Mouse (Mus musculus) gastrocnemius, adult 18-20 months (tissue): ENCODE results near the gene Itpr1. TPM values are rescaled to one million over a fixed set of nuclear protein-coding genes. Genes with fewer than 3 reads are reported as not detected.

Source experiments
- DNase-seq: peaks from one replicate; pipeline ENCODE4 v3.0.0; 2021; ENCODE audit warnings: low spot score
- total RNA-seq, 2 experiments: library from RNA; stranded (reverse); gene quantifications; 2 replicates each; pipeline ENCODE4 v1.2.3; 2021

Itpr1 gene
- total RNA-seq, 2 experiments from 2014 or later, result 15.1 to 20.0 TPM

DNA sequence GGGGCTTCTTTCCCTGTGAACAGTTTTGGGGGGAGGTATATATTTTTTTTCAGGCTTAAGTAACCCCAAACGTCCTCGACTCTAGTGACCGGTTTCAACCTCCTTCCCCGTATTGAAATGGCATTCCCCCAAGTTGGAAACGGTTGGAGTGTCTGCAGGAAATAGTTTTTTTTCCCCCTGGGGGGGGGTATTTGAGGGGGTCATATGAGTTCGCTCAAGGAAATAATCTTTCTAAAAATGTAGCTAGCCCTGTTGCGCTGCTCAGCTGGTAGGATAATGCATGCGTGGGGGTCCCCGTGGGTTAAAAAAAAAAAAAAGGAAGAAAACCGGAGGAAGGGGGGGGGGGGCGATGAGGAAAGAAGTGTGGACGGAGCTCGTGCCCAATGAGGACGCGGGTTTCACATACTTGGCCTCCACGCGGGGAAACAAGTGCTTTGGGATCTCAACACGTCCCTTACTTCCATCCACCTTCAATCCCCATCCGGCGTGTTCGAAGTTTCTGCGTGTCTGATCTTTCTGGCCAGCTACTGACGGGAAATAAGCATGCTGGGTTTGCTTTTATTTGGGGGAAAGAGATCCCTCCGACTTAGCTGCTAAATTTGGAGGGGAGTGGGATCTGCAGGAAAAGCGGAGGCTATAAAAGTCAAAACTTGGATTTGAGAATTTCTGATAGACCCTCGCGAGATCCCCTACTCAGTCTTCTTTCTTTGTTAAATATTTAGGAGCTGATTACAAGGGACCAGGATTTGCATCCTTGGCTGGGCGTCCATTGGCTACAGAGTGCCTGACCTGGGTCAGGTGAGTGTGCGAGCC is 791 bp downstream of the Itpr1 start:
- no peak for DNase-seq

DNA sequence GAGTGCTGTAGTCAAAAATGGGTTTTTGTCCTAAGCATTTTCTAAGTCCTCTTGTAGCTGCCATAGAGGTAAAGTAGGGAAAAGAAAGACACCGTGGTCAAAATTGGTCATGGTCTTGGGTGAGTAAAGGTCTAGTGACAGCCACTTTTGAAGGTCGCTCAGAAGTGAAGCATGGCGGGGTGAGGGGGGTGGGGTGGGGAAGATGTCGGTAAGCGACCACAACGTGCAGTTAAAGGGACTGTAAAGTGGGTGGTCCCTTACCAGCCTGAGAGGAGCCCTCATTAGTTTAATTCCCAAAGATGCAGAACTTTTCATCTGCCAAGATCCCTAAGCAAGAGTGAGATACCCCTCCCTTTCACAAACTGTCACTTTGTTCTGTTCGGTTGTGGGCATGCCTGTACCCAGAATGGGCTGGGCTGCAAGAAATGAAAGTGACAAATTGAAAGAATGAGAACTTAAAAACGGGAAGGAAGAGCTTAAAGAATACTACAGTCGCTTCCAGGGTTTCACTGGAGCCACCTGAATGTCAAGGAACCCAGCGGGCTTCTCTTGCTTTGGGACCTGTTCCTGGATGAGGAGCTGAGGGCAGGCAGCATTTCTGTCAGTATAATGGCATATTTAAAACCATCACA is 1.5 kb downstream of the Itpr1 start:
- DNase-seq, result no peak

DNA sequence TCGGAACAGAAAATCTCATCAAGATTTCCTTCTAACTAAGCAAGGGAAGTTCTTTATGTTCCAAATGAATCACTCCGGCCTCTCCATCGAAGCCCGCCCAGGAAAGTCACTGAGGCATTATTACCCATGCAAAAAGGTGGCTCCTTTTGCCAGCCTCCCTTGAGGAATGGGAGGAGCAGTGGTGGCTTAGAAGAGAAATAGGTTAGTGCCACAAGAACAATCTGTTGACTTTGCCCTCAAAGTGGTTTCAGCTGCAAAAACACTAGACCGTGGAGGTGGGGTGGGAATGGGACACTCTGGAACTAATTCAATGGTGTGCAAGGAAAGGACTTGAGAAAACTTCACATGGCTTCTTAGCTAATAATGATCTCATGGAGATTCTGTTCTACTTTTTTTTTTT is 3.2 kb downstream of the Itpr1 start:
- no peak for DNase-seq

DNA sequence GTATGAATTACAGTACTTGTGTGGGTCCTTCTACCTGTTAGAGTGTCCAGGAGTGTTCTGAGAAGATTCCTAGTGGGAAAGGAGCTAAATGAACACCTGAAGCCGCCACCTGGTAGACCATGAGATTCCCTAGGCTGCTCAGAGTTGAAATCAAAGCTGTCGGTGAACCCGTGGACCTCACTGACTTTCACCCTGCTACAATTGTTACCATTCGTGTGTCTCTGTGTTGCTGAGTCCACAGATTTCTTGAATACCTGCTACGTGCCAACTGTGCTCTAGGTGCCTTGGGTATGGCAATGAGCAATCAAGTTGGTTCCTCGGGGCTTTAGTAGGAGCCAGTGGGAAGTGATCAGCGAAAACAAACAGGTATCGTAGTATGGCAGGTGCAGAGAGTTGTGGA is 3.9 kb downstream of the Itpr1 start:
- DNase-seq, result no peak

DNA sequence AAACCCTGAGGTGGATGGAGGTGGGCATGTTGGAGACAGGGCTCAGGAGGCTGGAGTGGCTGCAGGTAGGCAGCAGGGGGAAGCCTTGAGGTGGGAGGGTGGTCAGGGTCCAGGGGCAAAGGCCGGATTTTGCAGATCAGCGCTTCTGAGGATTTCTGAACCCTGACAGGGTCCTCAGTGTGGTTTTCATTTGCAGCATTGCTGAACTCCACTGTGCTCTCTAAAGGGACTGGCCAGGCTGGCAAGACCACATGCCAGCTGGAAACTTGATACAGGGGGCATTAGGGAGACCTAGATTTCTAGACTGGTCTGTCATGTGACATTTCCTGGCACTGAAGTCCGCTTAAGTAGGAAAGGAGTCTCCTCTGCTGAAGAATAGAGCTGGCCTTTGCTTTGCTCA is 5.1 kb downstream of the Itpr1 start:
- DNase-seq, result peak; percentile 33

DNA sequence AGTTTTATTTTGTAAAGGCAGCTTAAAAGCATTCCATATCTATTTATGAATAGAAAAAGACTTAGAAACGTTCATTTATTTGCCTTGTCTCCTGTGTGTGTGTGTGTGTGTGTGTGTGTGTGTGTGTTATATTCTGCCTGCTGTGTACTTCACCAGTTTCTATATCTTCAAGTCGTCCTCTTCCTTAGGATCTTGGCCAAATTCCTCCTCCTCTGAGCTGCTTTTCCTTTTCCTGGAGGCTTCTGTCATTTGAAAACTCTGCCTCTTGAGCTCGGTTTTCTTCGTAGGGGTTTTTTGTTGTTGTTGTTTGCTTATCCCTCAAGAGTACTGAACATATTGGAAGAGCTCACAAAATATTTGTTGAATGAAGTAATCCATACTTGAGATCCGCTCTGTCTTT is 9.5 kb downstream of the Itpr1 start:
- no peak for DNase-seq

DNA sequence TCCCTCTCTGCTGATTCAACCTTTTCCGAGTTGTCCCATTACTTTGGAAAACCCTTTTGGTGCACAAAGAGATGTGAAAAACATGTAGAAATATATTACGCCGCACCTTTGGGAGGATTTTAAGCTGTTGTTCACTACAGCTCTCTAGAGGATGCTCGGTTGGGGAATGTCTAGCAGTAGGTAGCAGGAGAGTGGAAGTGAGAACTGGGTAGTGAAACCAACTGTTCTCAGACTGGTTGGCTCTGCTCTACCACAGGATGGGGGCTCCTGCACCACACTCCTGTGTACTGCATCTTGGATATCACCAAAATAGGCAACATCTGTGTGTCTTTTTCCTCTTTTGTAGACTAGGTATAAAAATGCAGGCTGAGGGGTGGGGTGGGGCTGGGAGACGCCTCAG is 10.0 kb downstream of the Itpr1 start:
- DNase-seq, result no peak

DNA sequence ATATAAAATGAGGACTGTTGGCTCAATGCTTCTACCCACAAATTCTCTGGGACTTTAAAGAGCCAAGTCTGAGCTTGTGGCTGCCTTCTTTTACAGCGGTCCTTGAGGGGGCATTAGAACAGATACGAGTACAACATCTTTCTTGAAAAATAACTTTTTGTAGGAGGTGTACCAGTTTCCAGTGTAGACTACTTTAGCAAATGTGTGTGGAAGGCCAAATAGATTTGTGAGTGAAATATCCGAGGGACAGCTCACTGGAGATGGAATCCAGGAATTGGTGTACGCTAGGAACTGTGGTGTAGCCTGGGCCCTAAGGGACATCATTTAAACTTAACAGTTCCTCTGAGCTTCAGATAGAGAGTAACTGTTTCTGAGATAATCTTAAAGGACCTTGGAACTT is 11.5 kb downstream of the Itpr1 start:
- DNase-seq, result no peak

DNA sequence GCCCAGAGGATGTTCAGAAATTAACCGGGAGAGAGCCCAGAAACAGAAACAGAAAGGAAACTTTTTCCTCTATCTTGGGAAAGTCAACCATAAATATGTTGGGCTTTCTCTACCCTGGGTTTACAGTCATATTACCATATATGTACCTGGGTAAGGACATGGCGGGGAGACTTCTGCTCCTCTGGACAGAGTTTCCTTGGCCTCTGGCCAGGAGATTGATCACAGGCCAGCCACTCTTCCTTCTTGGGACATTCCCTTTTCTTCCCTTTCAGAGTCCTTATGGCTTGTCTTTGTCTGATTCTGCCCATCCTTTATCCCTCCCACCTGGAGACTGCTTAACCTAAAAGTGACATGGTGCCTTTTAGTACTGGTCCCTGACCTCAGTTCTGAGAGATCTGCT is 12.1 kb downstream of the Itpr1 start:
- DNase-seq, result no peak

DNA sequence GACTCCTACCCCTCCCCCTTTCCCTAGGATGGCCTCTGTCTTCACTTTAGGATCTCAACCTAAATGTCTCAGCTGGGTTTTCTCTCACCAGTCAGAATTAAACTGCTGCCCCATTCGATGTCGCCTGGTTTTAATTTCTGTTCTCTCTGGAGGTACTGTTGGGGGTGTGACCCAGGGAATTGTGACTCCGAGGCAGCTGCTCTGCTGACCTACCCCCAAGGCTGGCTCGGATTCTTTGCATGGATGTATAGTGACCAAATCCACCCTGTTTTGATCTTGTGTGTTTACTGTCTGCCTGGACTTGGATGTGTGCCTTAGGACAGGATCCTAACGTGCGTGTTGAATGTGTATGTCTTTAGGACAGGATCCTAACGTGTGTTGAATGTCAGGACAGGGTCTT is 13.3 kb downstream of the Itpr1 start:
- no peak for DNase-seq

DNA sequence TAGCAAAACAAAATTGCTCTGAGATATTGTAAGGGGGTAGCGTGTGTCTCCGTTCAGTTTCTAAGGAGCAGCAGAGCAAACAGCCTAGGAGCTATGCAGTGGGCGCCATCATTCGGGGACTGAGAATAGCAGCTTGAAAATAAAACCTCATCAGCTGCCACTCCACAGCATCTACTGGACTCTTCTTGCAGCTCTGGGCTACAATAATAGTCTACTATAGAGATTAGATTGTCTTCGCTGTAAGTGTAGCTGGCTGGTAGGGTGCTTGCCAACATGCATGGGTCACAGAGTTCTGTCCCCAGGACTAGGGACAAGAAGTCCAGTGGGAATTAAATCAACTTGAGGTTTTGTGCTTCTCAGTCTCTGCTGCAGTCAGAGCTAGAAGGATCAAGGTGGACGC is 14.6 kb downstream of the Itpr1 start:
- no peak for DNase-seq

DNA sequence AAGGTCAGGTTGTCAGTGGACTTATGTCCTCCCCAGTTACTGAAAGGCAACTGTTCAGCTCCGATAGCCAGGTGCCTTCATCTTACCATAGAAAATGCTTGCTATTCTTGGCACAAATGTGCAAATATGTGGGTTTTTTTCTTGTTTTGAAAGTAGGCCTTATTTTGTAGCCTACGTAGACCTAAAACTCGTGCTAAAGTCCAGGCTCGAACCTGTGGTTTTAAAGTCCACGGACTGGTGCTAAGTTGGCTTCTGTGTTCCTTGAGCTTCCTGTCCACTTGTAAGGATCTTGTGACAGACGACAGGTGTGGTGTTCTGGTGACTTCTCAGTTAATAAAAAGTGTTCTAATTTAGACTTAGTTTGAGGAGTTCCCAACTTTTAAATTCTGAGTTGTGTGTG is 15.2 kb downstream of the Itpr1 start:
- DNase-seq, result no peak

DNA sequence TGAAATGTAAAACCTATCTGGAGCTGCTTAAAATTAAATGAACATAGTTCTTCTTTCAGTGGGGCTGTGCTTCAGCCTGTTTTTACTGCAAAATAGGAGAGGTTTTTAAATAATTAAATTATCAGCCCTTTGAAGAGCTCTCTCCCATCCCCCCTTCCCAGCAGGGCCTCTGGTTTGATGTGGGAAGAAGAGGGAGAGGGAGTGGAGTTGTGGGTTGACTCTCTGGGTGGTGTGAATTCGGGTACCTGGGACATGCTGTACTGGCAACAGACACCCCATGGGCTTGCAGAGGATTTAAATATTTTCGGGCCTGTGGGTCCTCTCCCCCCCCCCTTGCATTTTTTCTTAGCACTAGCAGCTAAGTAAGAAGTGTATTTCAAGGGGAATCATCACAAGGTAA is 15.7 kb downstream of the Itpr1 start:
- DNase-seq, result no peak

DNA sequence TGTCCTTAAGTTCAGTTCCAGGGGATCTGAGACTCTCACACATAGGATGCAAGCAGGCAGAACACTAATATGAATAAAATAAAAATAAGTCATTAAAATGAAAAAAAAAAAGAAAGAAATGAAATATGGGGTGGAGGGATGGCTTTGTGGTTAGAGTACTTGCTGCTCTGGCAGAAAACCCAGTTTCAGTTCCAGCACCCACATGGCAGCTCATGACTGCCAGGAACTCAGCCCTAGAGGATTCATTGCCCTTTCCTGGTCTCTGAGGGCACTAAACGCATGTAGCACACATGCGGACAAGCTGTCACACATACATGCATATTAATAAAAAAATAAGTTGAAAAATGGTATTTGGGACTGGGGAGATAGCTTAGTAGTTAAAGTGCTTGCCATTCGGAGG is 17.7 kb downstream of the Itpr1 start:
- DNase-seq, result no peak

DNA sequence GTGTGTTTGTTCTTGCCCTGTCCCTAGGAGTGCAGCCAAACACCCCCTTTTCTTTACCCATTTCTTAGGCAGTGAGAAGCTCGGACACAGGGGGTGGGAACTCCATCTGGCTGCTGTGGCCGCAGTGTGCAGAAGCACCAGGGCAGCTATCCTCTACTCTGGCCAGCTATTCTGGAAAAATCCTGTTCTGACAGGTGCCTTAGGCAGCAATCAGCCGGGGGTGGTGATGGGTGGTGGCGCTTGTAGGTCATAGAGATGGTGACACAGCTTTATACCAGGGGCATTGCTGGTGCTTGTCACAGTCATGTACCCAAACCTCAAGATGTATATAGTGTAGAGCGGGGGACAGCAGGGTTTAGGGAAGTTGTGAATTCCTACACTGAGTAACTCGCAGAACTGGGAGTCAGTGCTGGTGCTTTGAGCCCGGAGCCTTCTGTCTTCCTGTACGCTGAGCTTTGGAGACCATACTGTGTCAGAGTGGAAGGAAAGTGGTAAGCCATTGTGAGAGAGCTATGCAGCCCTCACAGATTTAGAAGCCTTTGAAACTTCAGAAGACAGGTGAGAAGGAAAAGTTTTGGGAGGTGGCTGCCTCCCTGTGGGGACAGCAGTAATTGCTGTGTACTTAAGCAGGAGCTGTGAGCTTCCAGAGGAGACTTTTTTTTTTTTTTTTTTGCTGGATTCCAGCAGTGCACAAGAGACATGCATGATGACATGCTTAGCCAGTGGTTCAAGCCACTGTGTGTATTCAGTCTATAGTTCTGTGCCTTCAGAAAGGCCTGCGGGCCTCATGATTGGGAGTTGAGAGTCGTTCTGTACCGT is 19.2 kb downstream of the Itpr1 start:
- DNase-seq, result no peak

DNA sequence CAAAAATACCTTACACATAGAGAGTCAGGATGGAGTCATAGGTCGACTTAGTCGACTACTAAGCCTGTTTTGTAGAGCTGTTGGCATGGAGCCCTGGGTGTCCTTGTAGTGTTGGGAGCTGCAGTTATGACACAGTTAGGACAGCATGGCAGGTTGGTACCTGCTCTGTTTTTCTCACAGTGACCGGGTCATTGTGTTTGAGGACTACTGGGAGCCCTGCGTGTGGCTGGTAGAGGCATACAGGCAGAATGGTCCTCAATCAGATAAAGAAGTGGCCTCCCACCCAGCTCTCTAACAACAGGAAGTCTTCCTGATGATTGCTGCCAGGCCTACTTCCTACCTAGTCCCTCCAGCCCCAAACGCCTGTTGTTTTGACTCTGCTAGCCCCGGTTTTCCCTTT is 20.2 kb downstream of the Itpr1 start:
- DNase-seq, result no peak

DNA sequence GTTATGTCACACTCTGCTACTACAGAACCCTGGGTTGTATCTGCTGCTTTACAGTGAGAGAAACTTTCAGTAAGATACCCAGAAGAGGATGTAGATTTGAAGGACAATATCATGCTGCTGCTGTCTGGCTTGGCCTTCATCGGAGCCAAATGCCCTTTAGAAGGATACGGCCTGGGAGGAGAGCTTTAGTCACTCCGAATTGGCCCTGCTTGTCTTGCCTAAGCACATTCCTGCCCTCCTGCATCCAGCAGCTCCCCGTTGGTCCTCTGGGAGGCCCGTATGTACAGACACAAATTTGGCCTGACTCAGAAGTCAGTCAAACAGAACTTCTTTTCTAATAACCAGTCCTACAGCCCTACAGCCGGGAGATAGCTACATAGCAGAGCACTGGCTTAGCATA is 21.6 kb downstream of the Itpr1 start:
- no peak for DNase-seq

DNA sequence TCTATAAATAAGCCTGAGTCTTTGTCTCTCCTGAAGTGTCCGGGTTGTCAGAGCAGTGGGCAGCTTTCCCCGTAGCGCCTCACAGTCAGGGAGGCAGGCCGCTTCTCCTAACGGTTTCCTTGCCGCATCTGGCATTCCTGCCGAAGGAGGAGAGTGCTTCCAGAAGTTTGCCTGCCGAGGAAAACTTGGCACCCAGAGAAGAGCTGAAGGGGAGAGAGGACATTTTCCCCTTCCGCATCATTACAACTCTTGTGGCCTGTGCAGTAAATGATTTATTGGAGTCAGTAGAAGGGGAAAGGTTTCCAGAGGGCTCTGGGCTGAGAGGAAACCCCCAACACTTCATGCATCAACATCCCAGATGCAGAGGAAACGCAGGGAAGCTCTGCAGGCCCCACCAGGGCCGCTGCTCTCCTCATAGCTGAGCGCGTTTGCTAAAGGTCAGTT is 22.8 kb downstream of the Itpr1 start:
- no peak for DNase-seq

DNA sequence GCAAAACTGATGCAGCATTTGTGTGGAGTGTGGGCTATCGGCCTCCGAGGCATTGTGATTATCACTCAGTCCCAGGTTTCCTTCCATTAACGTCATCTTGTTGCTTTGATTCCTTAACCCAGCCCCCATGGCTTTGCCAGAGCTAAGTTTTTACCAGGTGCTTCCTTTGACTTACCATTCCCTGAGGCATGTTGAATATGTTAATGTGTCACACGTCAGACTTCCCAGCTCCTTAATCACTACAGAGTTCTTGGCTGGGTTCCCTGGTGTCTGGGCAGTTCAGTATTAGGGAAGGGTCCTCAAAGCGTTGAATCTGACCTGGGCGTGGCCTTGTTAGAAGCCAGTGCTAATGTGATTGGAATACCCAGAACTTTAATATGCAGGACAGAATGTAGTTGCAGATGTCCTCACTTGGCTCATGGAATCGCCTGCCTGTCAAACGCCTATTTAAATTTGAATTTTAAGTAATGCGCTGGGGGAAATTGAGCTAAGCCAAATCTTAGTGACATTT is 23.6 kb downstream of the Itpr1 start:
- no peak for DNase-seq

DNA sequence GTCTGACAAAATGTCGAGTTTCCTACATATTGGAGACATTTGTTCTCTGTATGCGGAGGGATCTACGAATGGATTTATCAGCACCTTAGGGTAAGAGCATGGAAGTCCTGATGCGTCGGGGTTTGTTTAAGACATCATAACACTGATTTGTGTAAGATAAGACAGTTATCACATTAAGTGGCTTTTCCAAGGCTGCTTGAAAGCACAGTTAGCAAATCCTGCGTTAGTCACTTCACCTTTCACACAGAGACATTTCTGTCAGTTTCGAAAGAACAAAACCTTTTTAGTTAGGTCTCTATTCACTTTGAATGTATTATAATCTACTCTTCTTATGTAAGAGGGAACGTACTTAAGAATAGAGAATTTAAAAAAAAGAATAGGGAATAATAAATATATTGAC is 24.1 kb downstream of the Itpr1 start:
- DNase-seq, result no peak

DNA sequence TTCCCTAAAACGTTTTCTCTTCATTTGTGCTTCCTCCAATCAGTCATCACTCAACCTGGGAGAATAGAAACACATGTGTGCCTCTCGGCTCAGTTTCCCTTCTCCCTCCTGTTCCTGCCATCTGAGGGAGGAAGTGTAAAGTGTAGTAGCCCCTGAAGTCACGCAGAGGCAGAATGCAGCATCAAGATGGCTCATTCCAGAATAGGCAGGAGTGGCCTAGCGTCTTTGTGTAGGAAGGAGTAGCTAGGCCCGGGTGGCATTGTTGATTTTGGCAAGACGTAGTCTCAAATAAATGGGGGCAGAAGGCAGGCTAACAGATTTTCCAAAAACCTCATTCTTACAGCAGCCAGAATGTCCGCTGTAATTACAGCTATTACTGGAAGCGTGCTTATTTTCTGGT is 24.7 kb downstream of the Itpr1 start:
- DNase-seq, result no peak

DNA sequence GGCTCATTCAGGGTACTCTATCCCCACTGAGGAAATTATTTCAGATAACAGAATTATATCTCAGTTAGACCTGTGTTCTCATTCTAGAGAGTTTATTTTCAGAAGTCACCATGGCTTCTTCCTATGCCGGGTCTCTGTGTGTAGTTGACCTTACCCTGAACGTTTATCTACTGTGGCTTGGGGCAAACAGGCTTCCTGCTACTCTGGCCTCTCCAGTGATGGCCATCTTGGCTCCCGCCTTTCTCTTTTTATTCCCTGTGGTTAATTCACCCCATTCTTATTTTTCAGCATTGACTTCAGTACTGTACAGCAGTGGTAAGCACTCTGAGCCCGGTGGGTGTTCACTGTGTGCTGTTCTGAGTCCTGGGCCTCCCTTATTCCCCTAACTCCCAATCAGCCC is 25.1 kb downstream of the Itpr1 start:
- DNase-seq, result no peak
